Mouse (Mus musculus): ENCODE measurements around the gene Fam81a.
A peak's percentile ranks its signal among the peaks of the same experiment; 100 is the strongest.

The Fam81a gene

GRCm38 (mm10) chr9:70053411-70053810 is 88.9 kb downstream of the Fam81a start:
- no peak for DNase-seq (ENCODE audit: low spot score in 2 of 2)

DNA sequence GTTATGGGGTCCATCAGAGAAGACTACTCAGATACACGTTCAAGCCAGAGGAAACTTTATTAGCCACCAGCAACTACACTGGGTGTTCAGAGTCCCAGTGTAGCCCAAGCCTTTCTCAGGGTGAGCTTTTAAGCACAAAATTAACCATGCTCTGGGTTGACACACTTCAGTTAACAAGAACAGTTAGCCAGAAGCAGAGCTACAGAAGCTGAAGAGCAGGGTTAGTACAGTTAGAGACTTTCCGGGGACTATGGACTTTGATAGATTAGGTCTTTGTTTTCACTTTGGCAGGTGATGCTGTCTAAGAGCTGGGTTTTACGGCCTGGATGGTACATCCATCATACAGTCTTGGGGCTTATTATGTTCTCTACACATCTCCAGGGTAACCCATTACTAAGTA is 89.6 kb downstream of the Fam81a start:
- no peak for DNase-seq (ENCODE audit: low spot score in 2 of 2)

DNA sequence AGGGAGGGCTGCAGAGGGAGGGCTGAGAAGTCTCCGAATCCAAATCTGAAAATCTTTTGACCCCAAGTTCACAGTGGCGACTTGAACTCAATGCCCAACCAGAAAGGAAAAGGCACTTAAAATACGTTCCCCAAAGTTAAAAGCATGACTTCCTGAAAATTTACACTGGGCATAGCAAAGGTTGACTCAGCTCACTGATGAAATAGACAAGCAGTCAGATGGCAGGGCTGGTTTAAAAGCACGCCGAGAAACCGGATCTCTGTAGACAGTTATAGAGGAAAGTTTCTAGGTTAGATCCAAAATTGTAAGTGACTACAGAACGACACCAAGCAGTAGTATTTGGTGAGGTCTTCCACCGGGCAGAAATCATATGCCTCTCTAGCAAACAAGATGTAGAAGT is 92.5 kb downstream of the Fam81a start:
- no peak for DNase-seq (ENCODE audit: low spot score in 2 of 2)

DNA sequence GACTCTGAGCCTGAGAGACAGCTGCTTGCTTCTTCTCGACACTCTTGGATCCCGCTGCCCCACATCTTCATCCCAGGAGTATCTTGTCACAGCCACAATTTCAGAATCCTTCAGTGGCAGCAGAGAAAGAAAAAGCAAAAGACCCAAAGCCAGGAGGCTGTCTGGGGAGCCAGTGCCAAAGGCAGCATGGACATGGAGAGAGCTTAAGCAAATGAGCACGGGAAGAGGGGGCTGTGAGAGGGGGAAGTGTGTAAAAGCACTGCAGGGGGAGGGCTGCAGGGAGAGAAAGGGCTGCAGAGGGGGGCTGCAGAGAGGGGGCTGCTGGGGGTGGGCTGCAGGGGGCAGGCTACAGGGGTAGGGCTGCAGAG is 93.0 kb downstream of the Fam81a start:
- DNase-seq (ENCODE audit: low spot score in 2 of 2) = no peak

DNA sequence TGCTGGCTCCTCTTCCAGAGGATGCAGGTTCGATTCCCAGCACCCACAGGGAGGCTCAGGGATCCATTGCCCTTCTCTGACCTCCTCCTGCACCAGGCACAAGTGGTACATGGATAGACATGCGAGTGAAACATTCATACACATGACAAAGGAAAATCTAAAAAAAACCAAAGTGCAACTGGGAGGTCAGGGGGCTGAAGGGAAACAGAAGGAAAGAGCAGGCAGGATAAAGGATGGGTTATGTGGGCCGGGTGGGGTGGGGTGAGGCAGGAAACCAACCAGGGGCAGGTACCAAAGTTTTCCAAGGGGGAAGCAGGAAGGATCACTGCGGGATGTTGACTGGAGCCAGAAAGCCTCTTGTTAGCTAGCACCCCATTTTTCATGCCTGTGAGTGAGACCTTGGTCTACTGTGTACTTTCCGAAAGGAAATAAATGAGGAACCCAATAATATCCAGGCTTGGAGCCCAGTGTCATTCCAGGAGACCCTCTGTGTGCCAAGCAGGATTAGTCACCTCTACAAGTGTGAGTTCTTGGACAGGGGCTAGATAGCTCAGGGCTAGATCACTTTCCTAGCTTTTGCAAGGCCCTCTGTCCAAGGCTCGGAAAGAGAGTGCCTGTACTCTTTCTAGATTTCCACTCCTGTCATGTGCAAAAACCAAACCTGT is 93.5 kb downstream of the Fam81a start:
- no peak for DNase-seq (ENCODE audit: low spot score in 2 of 2)

DNA sequence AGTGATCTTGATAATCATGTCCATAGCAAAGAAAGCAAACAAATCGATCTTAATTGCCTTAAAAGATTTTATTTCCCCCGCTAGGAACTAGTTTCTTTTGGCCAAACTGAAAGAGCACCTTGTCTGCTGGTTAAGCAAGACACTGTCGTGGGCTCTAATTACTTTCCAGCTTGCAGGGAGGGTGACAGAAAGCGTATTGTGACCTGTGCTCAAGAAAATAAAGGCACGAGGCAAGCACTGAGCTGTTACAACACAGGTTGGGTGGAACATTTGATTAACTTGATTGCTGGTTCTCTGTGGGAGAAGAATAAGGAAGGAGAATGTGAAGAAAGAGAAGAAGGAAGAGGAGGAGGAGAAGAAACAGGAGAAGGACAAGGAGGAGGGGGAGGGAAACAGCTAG is 94.1 kb downstream of the Fam81a start:
- DNase-seq (ENCODE audit: low spot score in 2 of 2) = no peak

DNA sequence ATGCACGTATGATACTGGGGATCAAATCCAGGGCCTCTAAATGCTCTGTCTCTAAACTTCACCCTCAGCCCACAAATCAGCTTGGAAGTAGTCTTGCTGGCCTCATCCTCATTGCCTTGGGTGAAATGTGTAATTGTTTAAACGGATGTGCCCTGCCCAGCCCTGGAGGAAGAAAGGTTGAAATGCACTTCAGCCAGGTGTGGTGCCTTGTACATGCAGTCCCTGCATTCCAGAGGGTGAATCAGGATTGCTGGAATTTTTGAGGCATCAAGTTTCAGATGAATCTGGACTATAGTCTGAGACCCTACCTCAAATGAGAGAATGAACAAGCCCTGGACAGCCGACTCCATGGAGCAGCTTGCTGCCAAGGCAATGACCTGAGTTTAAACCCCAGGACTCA is 94.5 kb downstream of the Fam81a start:
- DNase-seq (ENCODE audit: low spot score in 2 of 2) = no peak

- DNase-seq (ENCODE audit: low spot score in 2 of 2) = no peak
Measured at GRCm38 (mm10) chr9:70046255-70046654, 96.1 kb downstream of the Fam81a start.

DNA sequence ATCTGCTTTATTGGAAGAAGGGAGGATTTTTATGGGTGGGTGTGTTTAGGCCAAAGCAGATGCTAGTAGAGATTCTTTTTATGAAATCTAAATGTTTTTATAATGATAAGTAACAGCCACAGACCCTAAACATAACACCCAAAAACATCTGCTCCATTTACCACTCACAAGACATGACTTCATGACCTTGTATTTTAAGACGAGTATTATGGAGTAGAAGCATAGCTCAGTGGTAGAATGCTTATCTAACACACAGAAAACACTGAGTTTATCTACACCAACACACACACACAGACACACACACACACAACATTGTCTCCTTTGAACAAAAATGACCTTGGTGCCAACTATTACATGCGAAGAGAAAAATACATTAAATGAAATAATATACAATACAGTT is 97.5 kb downstream of the Fam81a start:
- DNase-seq (ENCODE audit: low spot score in 2 of 2) = no peak

- no peak for DNase-seq (ENCODE audit: low spot score in 2 of 2)
Measured at GRCm38 (mm10) chr9:70042935-70043334, 99.4 kb downstream of the Fam81a start.

GRCm38 (mm10) chr9:70042137-70042536 is 100.2 kb downstream of the Fam81a start:
- no peak for DNase-seq (ENCODE audit: low spot score in 2 of 2)

DNA sequence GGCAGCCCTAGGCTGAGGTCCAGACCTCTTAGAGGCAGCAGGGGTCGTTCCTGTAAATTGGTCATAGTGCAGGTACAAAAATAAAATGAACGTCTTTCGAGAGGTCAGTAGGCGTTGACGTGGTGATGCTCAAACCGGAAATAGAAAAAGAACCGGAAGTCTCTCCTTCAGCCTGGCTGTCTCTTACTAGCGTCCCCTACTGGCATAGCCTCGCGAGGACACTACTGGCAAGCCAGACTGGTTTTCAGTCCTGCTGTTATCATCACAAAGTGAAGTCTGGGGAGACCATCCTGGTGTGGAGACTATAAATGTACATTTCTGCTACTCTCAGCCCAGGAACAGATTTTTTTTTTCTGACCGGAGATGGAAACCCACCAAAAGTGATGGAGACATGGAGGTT is 101.8 kb downstream of the Fam81a start:
- DNase-seq (ENCODE audit: low spot score in 2 of 2) = no peak

GRCm38 (mm10) chr9:70039597-70040385 is 102.6 kb downstream of the Fam81a start:
- peak in 1 of 2 experiments; percentile 24 for DNase-seq (ENCODE audit: low spot score in 2 of 2)

All from thymus, postnatal 10 days (tissue).